8 mouse cellular contexts compared by ENCODE assay signal in genomic region chrX:7680057-7680412, GRCm38 (mm10). TPM values are rescaled to one million over a fixed set of nuclear protein-coding genes. Genes with fewer than 3 reads are reported as not detected.
A peak's percentile ranks its signal among the peaks of the same experiment; 100 is the strongest.
DNase-seq lines count a peak whose midpoint lies in the region; ATAC-seq and TF ChIP-seq lines count a peak whose summit lies in the region.

No protein-coding gene starts in this region.

- peaks cover 5% of the 10 kb centered on the region; the same call in 1 of the 2 replicates for H3K4me1 ChIP-seq in cerebellum, adult 2 months (ENCODE audit: control insufficient read depth, insufficient read depth, low read length)
- H3K4me1 ChIP-seq in neural tube, embryonic 11.5 days (ENCODE audit: control insufficient read depth, insufficient read depth, low read length), result no peaks in the 10 kb centered on the region
- H3K4me1 ChIP-seq in liver, embryonic 12.5 days, result 0 out of 2 replicates have a peak, but pooled peaks cover 4% of the 10 kb centered on the region

- no peak overlapping the region for H3K27ac ChIP-seq in cerebellum, adult 2 months (ENCODE audit: insufficient read depth, low read length)
- H3K27ac ChIP-seq in neural tube, embryonic 11.5 days (ENCODE audit: low read depth, low read length), result no peak overlapping the region
- no peak overlapping the region for H3K27ac ChIP-seq in liver, embryonic 12.5 days

- H3K9ac ChIP-seq in neural tube, embryonic 11.5 days (ENCODE audit: low read length), result no peak overlapping the region
- no peak overlapping the region for H3K9ac ChIP-seq in liver, embryonic 12.5 days

- TF ChIP-seq POLR2A in cerebellum, adult 2 months (IDR thresholded peaks at IDR 0.05; ENCODE audit: borderline replicate concordance, insufficient read depth, low read length), result no peak

- ATAC-seq in neural tube, embryonic 11.5 days (ENCODE audit: insufficient read depth, low FRiP score, low TSS enrichment), result peak; percentile 45; the same call in 1 of the 2 replicates
- peak; percentile 30; the same call in 1 of the 2 replicates for ATAC-seq in liver, embryonic 12.5 days

- no peaks in the 10 kb centered on the region for H3K9me3 ChIP-seq in neural tube, embryonic 11.5 days (ENCODE audit: control insufficient read depth, low read length)
- no peaks in the 10 kb centered on the region for H3K9me3 ChIP-seq in liver, embryonic 12.5 days (replicated peaks)

- no peaks in the 10 kb centered on the region for H3K27me3 ChIP-seq in cerebellum, adult 2 months (ENCODE audit: control insufficient read depth, insufficient read depth, low read length)
- H3K27me3 ChIP-seq in neural tube, embryonic 11.5 days (ENCODE audit: control insufficient read depth, insufficient read depth, low read length), result no peaks in the 10 kb centered on the region
- no peaks in the 10 kb centered on the region; the same call in 1 of the 2 replicates for H3K27me3 ChIP-seq in liver, embryonic 12.5 days (replicated peaks)

- H3K4me2 ChIP-seq in neural tube, embryonic 11.5 days (ENCODE audit: low read depth), result peak overlapping the region; percentile 36
- peak overlapping the region; percentile 58 for H3K4me2 ChIP-seq in liver, embryonic 12.5 days

- no peaks in the 10 kb centered on the region for H3K36me3 ChIP-seq in neural tube, embryonic 11.5 days (ENCODE audit: control insufficient read depth, insufficient read depth, low read length)
- no peaks in the 10 kb centered on the region for H3K36me3 ChIP-seq in liver, embryonic 12.5 days

- 15% methylated on average over 12 of the region's 12 CpGs for WGBS in cerebellum, adult 2 months
- 20% methylated on average over 9 of the region's 12 CpGs for WGBS in neural tube, embryonic 11.5 days
- 21% methylated on average over 12 of the region's 12 CpGs for WGBS in liver, embryonic 12.5 days (ENCODE audit: insufficient replicate concordance)

- TF ChIP-seq CTCF in cerebellum, adult 2 months (IDR thresholded peaks at IDR 0.05; ENCODE audit: borderline replicate concordance, insufficient read depth, low read depth, low read length), result no peak

- no peak for DNase-seq in cerebellum, adult 2 months
- DNase-seq in cerebellum, postnatal 4 days (ENCODE audit: low spot score in 2 of 2), result no peak
- no peak for DNase-seq in neural tube, embryonic 11.5 days (ENCODE audit: low spot score)
- DNase-seq in neural tube, embryonic 10.5 days (ENCODE audit: extremely low spot score, low spot score), result no peak
- no peak for DNase-seq in adrenal gland, postnatal 36 days
- no peak for DNase-seq in left cerebral cortex, adult 9 months (ENCODE audit: low spot score in 2 of 2)
- no peak for DNase-seq in frontal cortex, postnatal 14 days (ENCODE audit: low spot score in 2 of 2)

- H3K4me3 ChIP-seq in cerebellum, adult 2 months (replicated peaks; ENCODE audit: insufficient read depth, low read depth, low read length), result peak overlapping the region; percentile 47
- H3K4me3 ChIP-seq in neural tube, embryonic 11.5 days (ENCODE audit: low read depth, low read length), result peak overlapping the region; percentile 15; the same call in 1 of the 2 replicates
- H3K4me3 ChIP-seq in liver, embryonic 12.5 days, result peak overlapping the region; percentile 27; the same call in 1 of the 2 replicates

RNA-seq across cellular contexts. Expression of gene Magix, which starts 1.0 kb away (rescaled TPM):
- 2.2 and 2.6 TPM in 2 replicates for polyA plus RNA-seq in cerebellum, adult 2 months (2012; rRNA removed)
- not detected in 2 replicates for polyA plus RNA-seq in neural tube, embryonic 11.5 days (2014; fragmentation: Nextera tagmentation; extraction: Ambion mirVana)
- polyA plus RNA-seq in liver, embryonic 12.5 days (2016; fragmentation: Nextera tagmentation; extraction: Ambion mirVana), result 0.04 TPM in 1 of 2 replicates, not detected in the other
- total RNA-seq in adrenal gland, postnatal 36 days (2021), result under 1 TPM; 0.66 to 0.89 TPM

RNA-seq across cellular contexts. Expression of gene Plp2, which starts 8.8 kb away (rescaled TPM):
- 5.2 and 6.5 TPM in 2 replicates for polyA plus RNA-seq in cerebellum, adult 2 months (2012; rRNA removed)
- polyA plus RNA-seq in neural tube, embryonic 11.5 days (2014; fragmentation: Nextera tagmentation; extraction: Ambion mirVana), result 43.3 and 49.4 TPM in 2 replicates
- 36.2 and 37.6 TPM in 2 replicates for polyA plus RNA-seq in liver, embryonic 12.5 days (2016; fragmentation: Nextera tagmentation; extraction: Ambion mirVana)
- 10 to 100 TPM; 73.8 to 80.2 TPM for total RNA-seq in adrenal gland, postnatal 36 days (2021)

RNA-seq across cellular contexts. Expression of gene Gpkow, which starts 16.9 kb away (rescaled TPM):
- polyA plus RNA-seq in cerebellum, adult 2 months (2012; rRNA removed), result 30.5 and 33.1 TPM in 2 replicates
- 47.3 and 48.4 TPM in 2 replicates for polyA plus RNA-seq in neural tube, embryonic 11.5 days (2014; fragmentation: Nextera tagmentation; extraction: Ambion mirVana)
- polyA plus RNA-seq in liver, embryonic 12.5 days (2016; fragmentation: Nextera tagmentation; extraction: Ambion mirVana), result 18.9 and 20.8 TPM in 2 replicates
- total RNA-seq in adrenal gland, postnatal 36 days (2021), result 10 to 100 TPM; 49.7 to 66.9 TPM

RNA-seq across cellular contexts. Expression of gene Prickle3, which starts 23.0 kb away (rescaled TPM):
- 1.7 and 2.1 TPM in 2 replicates for polyA plus RNA-seq in cerebellum, adult 2 months (2012; rRNA removed)
- 2.4 and 3.1 TPM in 2 replicates for polyA plus RNA-seq in neural tube, embryonic 11.5 days (2014; fragmentation: Nextera tagmentation; extraction: Ambion mirVana)
- polyA plus RNA-seq in liver, embryonic 12.5 days (2016; fragmentation: Nextera tagmentation; extraction: Ambion mirVana), result 1.3 and 1.4 TPM in 2 replicates
- total RNA-seq in adrenal gland, postnatal 36 days (2021), result 10 to 100 TPM in 1 of 2 experiments, 1 to 10 TPM in 1; 7.7 to 11.9 TPM

RNA-seq across cellular contexts. Expression of gene Wdr45, which starts 34.1 kb away (rescaled TPM):
- polyA plus RNA-seq in cerebellum, adult 2 months (2012; rRNA removed), result 81.8 and 82.7 TPM in 2 replicates
- 17.8 and 18.3 TPM in 2 replicates for polyA plus RNA-seq in neural tube, embryonic 11.5 days (2014; fragmentation: Nextera tagmentation; extraction: Ambion mirVana)
- polyA plus RNA-seq in liver, embryonic 12.5 days (2016; fragmentation: Nextera tagmentation; extraction: Ambion mirVana), result 14.6 and 15.6 TPM in 2 replicates
- 10 to 100 TPM; 48.7 to 67.5 TPM for total RNA-seq in adrenal gland, postnatal 36 days (2021)
